Mouse (Mus musculus) WW6 (cell line): ENCODE data around the gene Lgals3.
A peak's percentile ranks its signal among the peaks of the same experiment; 100 is the strongest.

Source experiments
- DNase-seq: peaks from one replicate; pipeline ENCODE4 v3.0.0-alpha.2; 2013; ENCODE audit warnings: low read depth, low spot score

Gene Lgals3

GRCm38 (mm10) chr14:47369741-47370140 is 2.2 kb downstream of the Lgals3 start:
- DNase-seq: no peak

DNA sequence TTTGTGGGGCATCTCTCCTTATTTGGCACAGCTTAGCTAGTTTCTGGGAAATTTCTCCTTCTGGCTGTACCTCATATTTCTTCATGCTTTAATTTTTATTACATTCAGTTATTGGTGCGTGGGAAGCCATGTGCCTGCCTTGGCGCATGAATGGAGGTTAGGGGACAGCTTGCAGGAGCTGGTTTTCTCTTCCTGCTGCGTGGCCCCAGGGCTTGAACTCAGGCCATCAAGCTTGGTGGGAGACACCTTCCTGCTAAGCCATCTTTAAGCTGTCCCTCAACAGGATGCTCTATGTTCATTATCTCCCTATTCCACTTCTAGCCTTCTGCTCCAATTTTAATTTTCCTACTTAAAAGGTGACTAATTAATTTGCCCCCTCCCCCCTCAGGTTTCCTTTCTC is 3.2 kb downstream of the Lgals3 start:
- no peak for DNase-seq

DNA sequence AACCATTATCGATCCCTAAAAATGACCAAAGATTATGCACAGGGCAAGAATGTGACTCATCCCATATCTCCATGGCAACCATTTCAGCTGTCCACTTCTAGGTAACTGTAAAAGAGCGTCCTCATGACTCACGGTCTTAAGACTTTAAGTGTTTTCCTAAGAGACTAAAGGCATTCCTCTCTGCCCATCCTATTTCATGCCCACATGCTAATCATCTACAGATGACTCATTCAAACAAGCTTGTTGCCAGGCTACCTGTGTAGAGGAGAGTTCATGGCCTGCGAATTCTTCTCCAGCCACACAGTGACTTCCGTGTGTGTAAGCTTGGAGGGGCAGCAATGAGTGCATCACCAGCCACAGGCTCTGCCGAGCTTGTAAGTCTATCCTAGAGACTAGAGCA is 4.1 kb downstream of the Lgals3 start:
- no peak for DNase-seq

- DNase-seq: no peak
Measured at GRCm38 (mm10) chr14:47373728-47374678, 6.5 kb downstream of the Lgals3 start.

- no peak for DNase-seq
Measured at GRCm38 (mm10) chr14:47376526-47376925, 9.0 kb downstream of the Lgals3 start.

DNA sequence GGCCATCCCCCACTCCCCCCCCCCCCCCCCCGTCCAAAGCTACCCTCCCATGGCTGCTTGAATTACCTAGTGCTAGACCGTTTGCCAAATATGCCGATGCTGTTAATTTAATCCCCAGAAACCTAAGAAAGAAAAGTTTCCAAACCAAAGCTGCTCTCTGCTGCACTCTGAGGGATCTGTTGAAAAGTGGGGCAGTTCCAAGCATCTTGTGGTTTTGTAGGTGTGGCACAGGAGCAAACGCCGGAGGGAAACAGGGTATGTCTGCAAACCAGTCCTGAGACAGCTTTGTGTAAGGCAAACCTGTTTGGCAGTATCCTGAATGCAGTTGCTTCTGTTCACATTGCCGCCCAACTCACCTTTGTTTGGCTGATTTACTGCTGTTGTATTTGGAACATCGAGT is 10.8 kb downstream of the Lgals3 start:
- DNase-seq: no peak

- DNase-seq: no peak
Measured at GRCm38 (mm10) chr14:47383911-47384310, 16.4 kb downstream of the Lgals3 start.

DNA sequence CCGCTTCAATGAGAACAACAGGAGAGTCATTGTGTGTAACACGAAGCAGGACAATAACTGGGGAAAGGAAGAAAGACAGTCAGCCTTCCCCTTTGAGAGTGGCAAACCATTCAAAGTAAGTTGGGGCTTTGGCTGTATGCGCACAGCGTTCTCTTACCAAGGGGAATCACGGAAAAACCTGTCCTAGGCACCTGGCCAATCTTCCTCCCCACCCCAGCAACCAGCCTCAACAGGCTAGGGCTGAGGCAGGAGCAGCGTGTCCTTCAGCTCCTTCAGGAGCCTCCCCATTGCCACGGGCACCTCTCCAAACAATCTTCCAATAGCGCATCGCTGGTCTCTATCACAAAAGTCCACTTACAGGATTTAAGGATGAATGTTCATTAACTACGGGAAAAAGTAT is 17.1 kb downstream of the Lgals3 start:
- DNase-seq: no peak

- no peak for DNase-seq
Measured at GRCm38 (mm10) chr14:47386125-47386524, 18.6 kb downstream of the Lgals3 start.

- no peak for DNase-seq
Measured at GRCm38 (mm10) chr14:47393354-47394094, 26.0 kb downstream of the Lgals3 start.

- DNase-seq: no peak
Measured at GRCm38 (mm10) chr14:47395007-47395406, 27.5 kb downstream of the Lgals3 start.

DNA sequence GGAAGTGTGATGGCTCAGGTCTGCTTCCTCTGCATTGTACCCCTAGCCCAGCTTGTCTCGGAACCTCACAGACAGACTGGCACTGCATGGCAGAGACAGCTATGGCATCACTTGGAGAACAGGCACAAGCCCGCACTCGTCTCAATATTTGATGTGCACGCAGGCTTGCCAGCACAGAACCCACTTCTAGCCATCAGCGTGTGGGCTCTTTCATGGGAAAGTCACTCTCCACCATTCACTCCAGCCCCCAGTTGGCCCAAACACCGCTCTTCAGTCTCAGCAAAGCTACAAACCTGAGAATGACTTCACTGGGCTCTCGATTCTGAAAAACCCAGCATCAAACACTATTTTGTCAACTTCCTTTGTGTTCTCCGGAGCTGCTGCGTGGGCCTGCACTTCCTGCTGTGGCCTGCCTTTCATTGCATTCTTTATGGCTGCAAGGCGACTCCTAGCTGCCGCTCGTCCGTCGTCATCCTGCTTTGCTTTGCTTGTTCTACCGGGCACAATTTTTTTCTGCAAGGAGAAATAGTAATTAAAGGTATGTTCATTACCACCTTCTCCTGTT is 28.0 kb downstream of the Lgals3 start:
- no peak for DNase-seq

DNA sequence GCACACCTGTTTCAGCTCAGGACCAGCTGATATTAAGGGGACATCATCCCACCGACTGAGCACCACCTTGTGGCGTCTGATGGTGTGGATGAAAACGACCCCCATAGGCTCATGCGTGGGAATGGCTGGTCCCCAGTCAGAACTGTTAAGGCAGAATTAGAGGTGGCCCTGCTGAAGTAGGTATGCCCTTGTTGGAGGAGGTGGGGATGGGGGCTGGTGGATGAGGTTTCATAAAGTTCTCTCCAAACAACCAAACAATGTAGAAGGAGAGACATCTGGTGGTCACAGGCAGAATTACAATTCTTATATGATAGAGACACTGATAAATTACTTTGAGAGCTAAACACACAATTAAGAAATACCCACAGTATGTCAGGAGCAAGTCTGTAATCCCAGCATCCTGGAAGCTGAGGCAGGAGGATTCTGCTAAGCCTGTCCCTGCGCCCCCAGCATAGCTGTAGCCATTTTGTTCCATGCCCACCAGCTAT is 28.7 kb downstream of the Lgals3 start:
- no peak for DNase-seq

DNA sequence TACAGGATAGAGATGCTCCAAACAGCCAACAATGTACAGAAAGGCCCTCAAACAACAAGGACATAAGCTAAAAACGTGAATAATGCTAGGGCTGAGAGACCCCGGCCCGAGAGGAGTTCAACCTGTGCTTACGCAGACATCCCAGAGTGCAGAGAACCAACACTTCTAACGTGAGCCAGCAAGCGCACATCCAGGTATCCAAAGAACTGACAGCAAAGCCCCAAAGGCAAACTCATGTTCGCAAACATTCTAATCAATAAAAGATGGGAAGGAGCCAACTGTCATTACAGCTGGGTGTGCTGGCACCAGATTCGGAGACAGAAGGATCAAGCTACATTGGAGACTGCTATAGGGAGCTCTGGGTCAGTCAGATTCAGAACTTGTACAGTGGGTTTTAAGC is 35.2 kb downstream of the Lgals3 start:
- no peak for DNase-seq

DNA sequence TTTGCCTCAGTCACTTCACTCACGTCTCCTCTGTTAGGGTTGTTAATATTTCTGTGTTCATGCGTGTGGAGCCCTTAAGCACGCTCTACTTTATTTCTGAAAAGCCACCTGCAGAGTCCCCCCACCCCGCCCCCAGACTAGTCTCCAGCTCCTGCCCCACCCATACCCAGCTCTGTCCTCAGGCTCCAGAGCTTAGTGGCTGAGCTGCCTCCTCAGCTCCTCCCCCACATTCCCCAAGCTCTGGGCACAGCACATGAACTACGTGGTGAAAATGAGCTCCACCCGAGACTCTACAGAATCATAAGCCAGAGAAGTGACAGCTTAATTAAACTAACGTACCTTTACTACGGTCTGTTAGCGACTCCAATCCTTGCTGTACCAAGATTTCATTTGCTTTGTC is 38.4 kb downstream of the Lgals3 start:
- DNase-seq: no peak

- DNase-seq: no peak
Measured at GRCm38 (mm10) chr14:47417346-47417745, 49.8 kb downstream of the Lgals3 start.

GRCm38 (mm10) chr14:47417775-47418665 is 50.5 kb downstream of the Lgals3 start, which contains the start of gene Dlgap5:
Gene Dlgap5, minus strand, starts transcription at chr14:47418407.
- DNase-seq: peak; percentile 90

DNA sequence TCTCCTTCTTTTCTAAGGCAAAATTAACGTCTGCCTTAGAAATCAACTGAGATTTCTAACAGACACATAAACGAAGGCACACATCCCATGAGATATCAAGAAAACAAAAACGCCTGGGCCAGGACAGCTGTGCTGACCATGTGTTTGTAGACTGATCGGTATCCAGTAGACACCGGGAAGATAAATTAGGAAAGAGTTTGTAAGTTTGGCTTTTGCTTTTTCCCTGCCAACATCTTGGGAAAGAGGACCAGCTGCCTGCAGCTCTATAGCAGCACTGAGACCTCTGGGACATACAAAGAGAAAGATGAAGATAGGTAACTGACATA is 51.1 kb downstream of the Lgals3 start:
- DNase-seq: no peak

GRCm38 (mm10) chr14:47419034-47419625 is 51.6 kb downstream of the Lgals3 start:
- no peak for DNase-seq

GRCm38 (mm10) chr14:47419723-47420276 is 52.2 kb downstream of the Lgals3 start:
- peak; percentile 70 for DNase-seq

- DNase-seq: no peak
Measured at GRCm38 (mm10) chr14:47421606-47422005, 54.1 kb downstream of the Lgals3 start.
